Mouse (Mus musculus) hindbrain, embryonic 10.5 days (tissue): ENCODE measurements around the gene Cisd3. TPM values are rescaled to one million over a fixed set of nuclear protein-coding genes. Genes with fewer than 3 reads are reported as not detected.
"Not testable (repeated sequence)": the region's sequence is repeated elsewhere in the genome, so short reads cannot be mapped to it uniquely, and the experiment has no call there.

Source experiments
- DNase-seq: peaks from one replicate; pipeline ENCODE4 v3.0.0-alpha.2; 2017; ENCODE audit warnings: low spot score
- H3K27ac ChIP-seq: fragments of 300-500 bp; sonication (generic); 2 replicates; pipeline ENCODE4 v1.5.1; 2016; ENCODE audit warnings: mild to moderate bottlenecking, moderate library complexity
- H3K27me3 ChIP-seq: fragments of 300-500 bp; sonication (generic); 2 replicates; pipeline ENCODE4 v1.6.1; 2016; ENCODE audit warnings: mild to moderate bottlenecking; ENCODE audit not compliant: poor library complexity, insufficient read depth, severe bottlenecking
- H3K36me3 ChIP-seq: fragments of 300-500 bp; sonication (generic); 2 replicates; pipeline ENCODE4 v1.6.1; 2016; ENCODE audit warnings: mild to moderate bottlenecking, moderate library complexity
- H3K4me1 ChIP-seq: fragments of 300-500 bp; sonication (generic); replicated peaks from 2 replicates; pipeline ENCODE4 v1.6.1; 2016; ENCODE audit warnings: mild to moderate bottlenecking
- H3K4me3 ChIP-seq: fragments of 300-500 bp; sonication (generic); 2 replicates; pipeline ENCODE4 v1.5.1; 2016; ENCODE audit warnings: mild to moderate bottlenecking, moderate library complexity
- H3K9me3 ChIP-seq: fragments of 300-500 bp; sonication (generic); 2 replicates; pipeline ENCODE4 v1.6.1; 2016; ENCODE audit warnings: mild to moderate bottlenecking, moderate library complexity
- WGBS: fragments of 180-500 bp; shearing (Covaris S2); methylation state at CpG from one replicate; pipeline ENCODE4 v1.1.7; 2016; 5-methylcytosine and 5-hydroxymethylcytosine counted together
- polyA plus RNA-seq: library from polyadenylated mRNA; unstranded; fragments of >200 nt; fragmentation: Nextera tagmentation; extraction: Ambion mirVana; gene quantifications from 2 replicates; pipeline ENCODE4 v1.2.1, GENCODE M21; 2016

Gene Cisd3
- polyA plus RNA-seq, 1 experiment from 2014 or later: 18.3 TPM

DNA sequence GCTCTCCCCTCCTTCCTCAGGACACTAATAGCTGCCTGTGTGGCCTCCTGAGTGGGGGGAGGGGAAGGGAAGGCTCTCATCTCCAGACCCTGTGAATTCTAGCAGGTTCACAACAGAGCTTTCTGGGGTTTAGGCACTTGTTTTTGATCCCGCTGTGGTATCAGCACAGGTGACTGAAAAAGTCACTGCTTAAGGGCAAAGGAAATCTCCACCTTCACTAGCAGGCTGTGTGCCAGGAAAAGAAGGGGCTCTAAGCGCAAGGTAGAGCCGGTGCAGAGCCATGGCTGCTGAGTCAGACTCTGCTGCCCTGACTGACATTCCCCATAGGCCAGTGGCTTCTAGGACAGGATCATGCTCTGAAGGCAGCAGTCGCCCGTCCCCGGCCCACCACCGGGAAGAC, 43.1 kb downstream of the Cisd3 start:
- no peak for DNase-seq
- Histone ChIP-seq H3K4me1 (peaks cover 14% of the 10 kb centered on the region), H3K36me3 (peaks cover 88% of the 10 kb centered on the region), H3K9me3 (no peaks in the 10 kb centered on the region), H3K4me3 (no peak overlapping the region), H3K27me3 (no peaks in the 10 kb centered on the region), H3K27ac (no peak overlapping the region; the same call in 1 of the 2 replicates)
- 88% methylated on average over 7 of the region's 7 CpGs for WGBS

DNA sequence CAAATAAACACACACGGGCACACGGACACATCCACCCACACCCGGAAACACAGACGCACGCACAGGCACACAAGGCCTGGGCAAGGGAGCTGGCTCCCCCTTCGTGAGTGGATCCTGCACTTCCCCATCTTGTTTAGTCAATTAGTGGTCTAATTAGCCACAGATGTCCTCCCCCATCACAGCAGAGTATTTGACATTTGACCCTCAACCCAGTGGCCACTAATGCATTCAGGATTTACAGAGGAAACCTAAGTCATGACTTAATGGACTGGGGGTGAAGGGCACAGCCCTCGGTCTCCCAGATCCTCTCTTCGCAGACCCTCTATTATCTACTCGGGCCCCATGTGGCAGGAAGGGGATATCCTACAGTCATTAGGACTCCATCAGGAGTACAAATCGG, 48.1 kb downstream of the Cisd3 start:
- 52% methylated on average over 10 of the region's 10 CpGs for WGBS
- H3K36me3 ChIP-seq: peaks cover 39% of the 10 kb centered on the region
- DNase-seq: peak; percentile 48
- H3K27ac ChIP-seq: peak overlapping the region; percentile 50; the same call in 1 of the 2 replicates
- peaks cover 15% of the 10 kb centered on the region for H3K4me1 ChIP-seq
- no peaks in the 10 kb centered on the region for H3K9me3 ChIP-seq
- 0 out of 2 replicates have a peak overlapping the region, but pooled peaks have one; percentile 1 for H3K4me3 ChIP-seq
- H3K27me3 ChIP-seq: no peaks in the 10 kb centered on the region

DNA sequence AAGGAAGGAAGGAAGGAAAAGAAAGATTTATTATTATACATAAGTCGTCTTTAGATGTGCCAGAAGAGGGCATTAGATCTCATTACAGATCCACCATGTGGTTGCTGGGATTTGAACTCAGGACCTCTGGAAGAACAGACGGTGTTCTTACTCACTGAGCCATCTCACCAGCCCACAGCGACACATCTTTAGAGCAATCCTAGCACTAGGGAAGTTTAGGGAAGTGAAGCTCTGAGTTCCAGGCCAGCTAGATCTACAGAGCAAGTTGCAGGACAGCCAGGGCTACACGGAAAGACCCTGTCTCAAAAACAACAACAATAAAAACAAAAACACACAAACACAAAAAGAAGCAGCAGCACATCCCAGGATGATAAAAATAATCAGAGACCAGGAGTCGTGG, 49.2 kb downstream of the Cisd3 start:
- DNase-seq, H3K27me3 ChIP-seq, H3K4me3 ChIP-seq, H3K9me3 ChIP-seq, H3K27ac ChIP-seq: not testable (repeated sequence)
- Histone ChIP-seq H3K4me1 (peaks cover 15% of the 10 kb centered on the region), H3K36me3 (peaks cover 27% of the 10 kb centered on the region)
- 91% methylated on average over 5 of the region's 5 CpGs for WGBS

DNA sequence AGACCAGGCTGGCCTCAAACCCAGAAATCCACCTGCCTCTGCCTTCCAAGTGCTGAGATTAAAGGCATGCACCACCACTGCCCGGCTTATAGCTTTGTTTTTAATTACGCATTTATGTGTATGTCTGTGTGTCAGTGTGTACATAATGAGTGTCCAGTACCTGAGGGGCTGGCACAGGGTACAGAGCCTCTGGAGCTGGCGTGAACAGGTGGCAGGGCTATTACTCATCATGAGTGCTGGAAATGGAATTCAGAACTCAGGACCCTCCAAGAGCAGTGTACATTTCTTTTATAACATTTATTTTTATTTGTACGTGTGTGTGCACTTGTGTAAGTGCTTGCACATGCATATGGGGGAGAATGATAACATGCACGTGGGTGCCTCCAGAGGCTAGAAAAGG, 51.0 kb downstream of the Cisd3 start:
- peaks cover 12% of the 10 kb centered on the region for H3K36me3 ChIP-seq
- 92% methylated on average over 5 of the region's 5 CpGs for WGBS
- H3K9me3 ChIP-seq: no peaks in the 10 kb centered on the region
- no peak for DNase-seq
- no peaks in the 10 kb centered on the region for H3K27me3 ChIP-seq
- H3K4me1 ChIP-seq: peaks cover 27% of the 10 kb centered on the region
- no peak overlapping the region for H3K27ac ChIP-seq
- H3K4me3 ChIP-seq: no peak overlapping the region

DNA sequence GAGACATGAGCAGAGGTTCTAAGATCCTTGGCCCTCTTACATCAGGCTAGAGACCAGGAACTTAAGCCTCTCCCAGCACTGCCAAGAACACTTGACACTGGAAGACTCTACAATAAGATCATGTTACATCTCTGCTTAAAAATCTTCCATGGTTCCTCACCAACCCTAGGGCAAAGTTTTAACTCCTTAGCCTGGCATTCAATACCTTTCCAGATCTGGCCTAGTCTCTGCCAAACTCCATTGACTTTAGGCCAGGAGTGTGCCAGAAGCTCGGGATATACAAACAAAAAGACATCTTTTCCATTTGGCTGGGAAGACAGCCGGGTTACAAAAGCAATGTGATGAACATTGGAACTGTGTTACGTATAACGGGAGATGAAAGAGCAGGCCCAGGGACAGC, 52.0 kb downstream of the Cisd3 start:
- no peak for DNase-seq
- 80% methylated on average over 4 of the region's 4 CpGs for WGBS
- H3K36me3 ChIP-seq: peaks cover 2% of the 10 kb centered on the region

More for the DNA sequence above, 52.0 kb downstream of the Cisd3 start:
- Histone ChIP-seq H3K4me3 (no peak overlapping the region), H3K27ac (no peak overlapping the region), H3K27me3 (no peaks in the 10 kb centered on the region), H3K9me3 (no peaks in the 10 kb centered on the region), H3K4me1 (peaks cover 32% of the 10 kb centered on the region)

Other genes starting within 250 kb of the Cisd3 start
- 0.59 and 0.66 TPM in 2 replicates for gene 4933428G20Rik, start 185.5 kb upstream of the Cisd3 start, polyA plus RNA-seq
- gene Srcin1, start 109.6 kb upstream of the Cisd3 start, polyA plus RNA-seq: 0.76 and 1.8 TPM in 2 replicates
- gene Epop, start 56.1 kb upstream of the Cisd3 start, polyA plus RNA-seq: 13.4 and 14.3 TPM in 2 replicates
- 2.1 and 2.2 TPM in 2 replicates for gene Mllt6, start 22.4 kb upstream of the Cisd3 start, polyA plus RNA-seq
- gene Pcgf2, start 14.7 kb downstream of the Cisd3 start, polyA plus RNA-seq: 15.6 and 17.0 TPM in 2 replicates
- gene Psmb3, start 17.6 kb downstream of the Cisd3 start, polyA plus RNA-seq: 642 and 643 TPM in 2 replicates
- gene Pip4k2b, start 58.9 kb downstream of the Cisd3 start, polyA plus RNA-seq: 1.8 and 2.0 TPM in 2 replicates
- 19.4 and 20.6 TPM in 2 replicates for gene Cwc25, start 80.7 kb downstream of the Cisd3 start, polyA plus RNA-seq
- gene 1700001P01Rik, start 90.1 kb downstream of the Cisd3 start, polyA plus RNA-seq: 0.37 and 0.80 TPM in 2 replicates
- 381 and 439 TPM in 2 replicates for gene Rpl23, start 96.6 kb downstream of the Cisd3 start, polyA plus RNA-seq
- gene Lasp1, start 113.2 kb downstream of the Cisd3 start, polyA plus RNA-seq: 77.7 and 90.1 TPM in 2 replicates
- gene B230217C12Rik, start 155.0 kb downstream of the Cisd3 start, polyA plus RNA-seq: 10.0 and 12.3 TPM in 2 replicates
- 0.73 and 1.0 TPM in 2 replicates for gene Fbxo47, start 198.3 kb downstream of the Cisd3 start, polyA plus RNA-seq